Mouse (Mus musculus) small intestine, adult 2 months (tissue): ENCODE measurements around the gene Ptpn14. TPM values are rescaled to one million over a fixed set of nuclear protein-coding genes. Genes with fewer than 3 reads are reported as not detected.
A peak's percentile ranks its signal among the peaks of the same experiment; 100 is the strongest.

Experiments used
- H3K27ac ChIP-seq: fragments of 200-500 bp; 2 replicates; pipeline ENCODE4 v1.5.1; 2012; ENCODE audit warnings: low read depth, low read length, control low read depth, inconsistent platforms; ENCODE audit not compliant: insufficient read depth
- H3K27me3 ChIP-seq: fragments of 200-500 bp; 2 replicates; pipeline ENCODE4 v1.6.1; 2012; ENCODE audit warnings: mild to moderate bottlenecking, moderate library complexity, low read length, inconsistent platforms; ENCODE audit not compliant: control insufficient read depth, insufficient read depth
- H3K36me3 ChIP-seq: fragments of 200-500 bp; 2 replicates; pipeline ENCODE4 v1.6.1; 2012; ENCODE audit warnings: mild to moderate bottlenecking, low read length, control low read depth, inconsistent platforms; ENCODE audit not compliant: control insufficient read depth, insufficient read depth
- H3K4me1 ChIP-seq: fragments of 200-500 bp; 2 replicates; pipeline ENCODE4 v1.6.1; 2012; ENCODE audit warnings: low read length, inconsistent platforms, mixed read lengths; ENCODE audit not compliant: control insufficient read depth, insufficient read depth, insufficient read length
- H3K4me3 ChIP-seq: fragments of 200-500 bp; 2 replicates; pipeline ENCODE4 v1.5.1; 2012; ENCODE audit warnings: low read depth, mild to moderate bottlenecking, control low read depth, inconsistent platforms, low read length, moderate library complexity
- CTCF ChIP-seq: fragments of 200-500 bp; IDR thresholded peaks from 2 replicates; pipeline ENCODE4 v1.5.1; 2012; ENCODE audit warnings: low read depth, mild to moderate bottlenecking, control low read depth, inconsistent platforms, low read length, moderate library complexity, mixed read lengths; ENCODE audit not compliant: insufficient replicate concordance, insufficient read length; ENCODE audit errors: extremely low read depth
- POLR2A ChIP-seq: fragments of 200-500 bp; IDR thresholded peaks from 2 replicates; pipeline ENCODE4 v1.6.1; 2012; ENCODE audit warnings: low read depth, mild to moderate bottlenecking, control low read depth, inconsistent platforms, low read length, moderate library complexity
- WGBS: fragments of 180-500 bp; shearing (Covaris S2); methylation state at CpG from one replicate; pipeline ENCODE4 v1.1.7; 2018; 5-methylcytosine and 5-hydroxymethylcytosine counted together
- polyA plus RNA-seq: library from polyadenylated mRNA; depleted of rRNA; stranded (reverse); fragments of >200 nt; gene quantifications from 2 replicates; pipeline ENCODE4 v1.2.3, GENCODE M21; 2012

Ptpn14 gene
- polyA plus RNA-seq, 1 experiment, result 2.5 TPM

DNA sequence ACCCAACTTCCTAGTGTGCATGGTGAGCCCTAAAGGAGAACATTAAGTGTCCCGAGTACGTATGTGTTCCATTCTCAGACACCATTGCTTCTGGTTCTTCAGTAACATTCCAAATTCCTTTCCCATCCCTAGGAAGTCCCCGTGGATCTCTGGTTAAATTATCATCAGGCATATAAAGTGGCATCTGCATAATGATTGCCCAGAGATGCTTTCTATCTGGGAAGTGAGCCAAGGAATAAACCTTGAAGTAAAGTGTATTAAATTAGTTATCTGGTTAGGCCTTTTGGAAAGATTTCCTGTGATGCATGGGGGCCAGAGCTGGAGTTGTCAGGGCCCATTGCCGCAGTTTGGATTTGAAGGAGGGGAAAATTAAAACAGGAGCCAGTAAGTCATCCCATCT lies 144.0 kb downstream of the Ptpn14 start:
- Histone ChIP-seq H3K4me1 (peaks cover 14% of the 10 kb centered on the region), H3K4me3 (no peak overlapping the region), H3K27me3 (no peaks in the 10 kb centered on the region), H3K27ac (no peak overlapping the region), H3K36me3 (no peaks in the 10 kb centered on the region)
- whole genome bisulfite sequencing, result 67% methylated on average over 4 of the region's 4 CpGs
- no peak for TF ChIP-seq POLR2A
- TF ChIP-seq CTCF, result no peak

DNA sequence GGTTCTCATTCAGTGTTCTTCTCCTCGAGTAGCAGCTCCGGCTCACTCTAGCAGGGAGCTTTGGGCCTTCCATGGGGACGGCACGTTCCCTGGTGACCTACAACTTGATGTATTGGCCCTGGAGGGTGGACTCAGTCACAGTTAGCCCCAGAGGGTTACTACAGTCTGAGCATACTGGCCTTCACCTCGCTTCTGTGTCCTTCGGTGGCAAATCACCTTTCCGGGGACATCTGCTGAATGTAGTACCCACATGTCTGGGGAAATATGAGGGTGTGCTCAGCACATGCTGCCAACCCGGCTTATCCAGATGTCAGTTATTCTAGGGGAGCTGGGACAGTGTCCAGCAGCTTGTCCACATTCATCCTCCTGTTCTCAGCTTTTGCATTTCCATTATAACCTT lies 145.5 kb downstream of the Ptpn14 start:
- WGBS, result 82% methylated on average over 8 of the region's 8 CpGs
- no peaks in the 10 kb centered on the region for H3K36me3 ChIP-seq
- no peak overlapping the region for H3K4me3 ChIP-seq
- no peak overlapping the region for H3K27ac ChIP-seq
- no peaks in the 10 kb centered on the region for H3K27me3 ChIP-seq
- H3K4me1 ChIP-seq, result peaks cover 6% of the 10 kb centered on the region
- no peak for TF ChIP-seq CTCF
- TF ChIP-seq POLR2A, result no peak

DNA sequence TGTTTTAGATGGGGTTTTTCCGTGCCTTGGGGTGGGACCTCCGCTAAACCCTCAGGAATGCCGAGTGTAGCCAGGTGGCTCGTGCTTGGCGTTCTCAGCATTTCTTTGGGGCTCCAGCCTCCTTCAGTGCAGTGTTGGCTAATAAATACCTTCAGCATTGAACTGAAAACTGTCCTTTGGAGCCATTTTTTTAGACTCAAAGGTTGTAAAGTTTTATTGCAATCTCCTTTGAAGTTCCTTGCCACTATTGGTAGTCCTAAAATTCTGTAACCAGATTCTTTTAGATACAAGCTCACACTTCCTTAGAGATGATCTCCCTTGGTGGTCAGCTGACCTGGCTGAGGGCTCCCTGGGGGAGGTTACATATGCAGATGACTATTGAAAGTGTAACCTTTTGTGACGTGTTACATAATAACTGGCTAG lies 147.4 kb downstream of the Ptpn14 start:
- no peak for TF ChIP-seq CTCF
- no peak for TF ChIP-seq POLR2A
- 22% methylated on average over 6 of the region's 6 CpGs for WGBS
- H3K4me1 ChIP-seq, result peaks cover 6% of the 10 kb centered on the region
- no peak overlapping the region for H3K4me3 ChIP-seq
- no peaks in the 10 kb centered on the region for H3K27me3 ChIP-seq
- H3K36me3 ChIP-seq, result no peaks in the 10 kb centered on the region
- H3K27ac ChIP-seq, result no peak overlapping the region

DNA sequence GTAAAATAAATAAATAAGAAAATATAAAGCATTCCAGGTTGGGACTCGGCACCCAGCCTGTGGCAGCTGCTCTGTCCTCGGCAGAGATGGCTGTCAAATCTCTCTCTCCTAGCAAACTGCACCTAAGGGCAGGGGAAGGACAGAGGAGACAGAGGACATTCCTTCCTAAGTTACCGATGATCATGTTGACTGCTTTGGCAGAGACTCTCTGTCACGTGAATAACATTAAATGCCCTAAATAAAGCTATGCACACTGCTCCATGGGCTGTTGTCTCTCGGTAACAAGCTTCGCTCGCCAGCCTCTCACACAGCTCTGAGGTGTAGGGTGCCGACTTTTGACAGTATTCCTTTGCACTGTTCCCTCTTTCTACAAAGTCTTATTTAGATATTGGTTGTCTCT lies 148.1 kb downstream of the Ptpn14 start:
- H3K36me3 ChIP-seq, result no peaks in the 10 kb centered on the region
- H3K27me3 ChIP-seq, result no peaks in the 10 kb centered on the region
- WGBS, result 41% methylated on average over 8 of the region's 8 CpGs
- H3K4me1 ChIP-seq, result peaks cover 6% of the 10 kb centered on the region
- no peak overlapping the region for H3K4me3 ChIP-seq
- H3K27ac ChIP-seq, result no peak overlapping the region
- TF ChIP-seq CTCF (no peak), POLR2A (no peak)

DNA sequence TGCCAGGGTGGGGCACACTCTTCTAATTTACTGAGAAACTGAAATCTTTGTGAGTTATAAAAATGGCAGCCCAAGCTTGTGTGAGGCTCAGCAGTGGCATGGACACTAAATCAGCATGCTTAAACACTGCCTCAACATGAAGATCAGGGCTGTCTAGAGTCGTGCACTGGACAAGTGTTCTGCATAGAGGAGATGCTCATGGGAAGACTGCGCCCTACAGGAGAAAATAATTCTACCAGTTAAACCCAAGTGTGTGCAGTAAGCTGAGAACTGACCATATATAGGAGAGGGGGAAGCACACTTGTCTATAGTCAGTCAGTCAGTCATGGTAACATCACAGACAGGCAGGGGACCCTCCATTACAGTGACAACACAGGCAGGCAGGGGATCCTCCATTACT lies 151.1 kb downstream of the Ptpn14 start:
- Histone ChIP-seq H3K4me1 (peaks cover 6% of the 10 kb centered on the region), H3K36me3 (no peaks in the 10 kb centered on the region; the same call in 1 of the 2 replicates), H3K27me3 (no peaks in the 10 kb centered on the region), H3K27ac (peak overlapping the region; percentile 21; the same call in 1 of the 2 replicates), H3K4me3 (no peak overlapping the region)
- TF ChIP-seq CTCF (no peak), POLR2A (no peak)
- WGBS, result 64% methylated on average over 2 of the region's 2 CpGs

DNA sequence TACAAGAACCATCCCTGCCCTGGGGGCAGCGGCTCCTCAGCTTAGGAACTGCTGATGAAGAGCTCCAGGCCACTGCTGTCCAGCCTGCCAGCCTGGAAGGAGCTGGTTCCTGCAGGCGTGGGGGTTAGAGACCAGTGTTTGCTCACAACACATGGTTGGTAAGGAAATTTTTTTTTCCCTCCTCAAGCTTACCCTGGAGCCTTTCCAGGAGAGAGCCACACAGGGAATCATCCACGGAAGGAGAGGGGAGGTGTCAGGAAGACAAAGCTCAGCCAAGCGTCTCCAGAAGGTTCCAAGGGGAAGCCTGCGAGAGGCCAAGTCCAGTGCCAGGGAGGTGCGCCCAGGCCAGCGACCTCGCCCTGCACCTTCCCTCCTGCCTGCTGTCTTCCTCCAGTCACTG lies 151.9 kb downstream of the Ptpn14 start:
- TF ChIP-seq CTCF (no peak), POLR2A (no peak)
- 59% methylated on average over 8 of the region's 8 CpGs for WGBS
- H3K27ac ChIP-seq, result peak overlapping the region; percentile 21; the same call in 1 of the 2 replicates
- no peaks in the 10 kb centered on the region; the same call in 1 of the 2 replicates for H3K36me3 ChIP-seq
- H3K27me3 ChIP-seq, result no peaks in the 10 kb centered on the region
- peaks cover 2% of the 10 kb centered on the region for H3K4me1 ChIP-seq
- no peak overlapping the region for H3K4me3 ChIP-seq

DNA sequence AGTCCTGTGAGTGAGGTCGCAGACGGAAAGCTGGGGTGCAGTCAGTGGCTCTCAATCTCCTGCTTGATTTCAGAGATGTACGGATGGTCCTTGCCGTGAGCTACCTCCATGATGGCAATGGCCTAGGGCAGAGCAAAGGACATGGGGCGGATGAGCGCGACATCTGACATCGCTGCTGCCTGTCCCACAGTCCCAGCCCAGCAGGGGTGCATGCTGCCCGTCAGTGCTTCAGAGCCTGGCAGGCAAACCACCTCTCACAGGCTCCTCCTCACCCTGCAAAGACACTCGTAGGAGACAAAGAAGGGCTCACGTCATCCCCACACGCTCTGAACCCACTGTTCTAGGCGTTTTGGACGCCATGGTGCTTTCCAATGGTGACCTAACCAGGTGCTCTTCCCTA lies 152.7 kb downstream of the Ptpn14 start:
- H3K4me1 ChIP-seq, result no peaks in the 10 kb centered on the region; the same call in 1 of the 2 replicates
- no peaks in the 10 kb centered on the region for H3K27me3 ChIP-seq
- TF ChIP-seq CTCF (no peak), POLR2A (no peak)
- no peak overlapping the region for H3K27ac ChIP-seq
- no peaks in the 10 kb centered on the region; the same call in 1 of the 2 replicates for H3K36me3 ChIP-seq
- no peak overlapping the region for H3K4me3 ChIP-seq
- WGBS, result 90% methylated on average over 14 of the region's 14 CpGs

DNA sequence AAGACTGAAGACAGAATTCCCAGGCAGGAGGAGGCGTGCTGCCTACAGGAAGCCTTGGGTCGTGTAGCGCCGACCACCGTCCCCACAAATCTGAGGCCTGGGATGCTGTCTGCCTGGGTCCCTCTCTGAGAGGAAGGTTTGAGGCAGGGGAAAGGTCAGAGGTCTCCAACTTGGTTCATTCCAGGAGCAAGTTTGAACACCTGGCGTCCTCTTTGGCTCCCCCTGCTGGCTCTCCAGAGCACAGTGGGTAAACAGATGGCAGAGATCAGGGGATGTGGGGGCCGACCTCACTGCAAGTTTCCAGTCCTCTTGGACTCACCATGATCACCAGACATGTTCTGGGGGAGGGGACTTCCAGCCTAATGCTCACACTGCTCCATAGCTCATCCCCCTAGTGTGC lies 154.8 kb downstream of the Ptpn14 start:
- Histone ChIP-seq H3K36me3 (no peaks in the 10 kb centered on the region; the same call in 1 of the 2 replicates), H3K4me1 (no peaks in the 10 kb centered on the region; the same call in 1 of the 2 replicates), H3K4me3 (no peak overlapping the region), H3K27me3 (no peaks in the 10 kb centered on the region), H3K27ac (no peak overlapping the region)
- 59% methylated on average over 7 of the region's 7 CpGs for WGBS
- TF ChIP-seq CTCF (peak; percentile 71; the same call in 1 of the 2 replicates), POLR2A (no peak)
